Mouse (Mus musculus): ENCODE data around the gene Trpv2. TPM values are rescaled to one million over a fixed set of nuclear protein-coding genes. Genes with fewer than 3 reads are reported as not detected.
"Not testable (repeated sequence)": the region's sequence is repeated elsewhere in the genome, so short reads cannot be mapped to it uniquely, and the experiment has no call there.

Trpv2 gene
- polyA plus RNA-seq, 1 experiment from 2014 or later: 5.5 TPM

DNA sequence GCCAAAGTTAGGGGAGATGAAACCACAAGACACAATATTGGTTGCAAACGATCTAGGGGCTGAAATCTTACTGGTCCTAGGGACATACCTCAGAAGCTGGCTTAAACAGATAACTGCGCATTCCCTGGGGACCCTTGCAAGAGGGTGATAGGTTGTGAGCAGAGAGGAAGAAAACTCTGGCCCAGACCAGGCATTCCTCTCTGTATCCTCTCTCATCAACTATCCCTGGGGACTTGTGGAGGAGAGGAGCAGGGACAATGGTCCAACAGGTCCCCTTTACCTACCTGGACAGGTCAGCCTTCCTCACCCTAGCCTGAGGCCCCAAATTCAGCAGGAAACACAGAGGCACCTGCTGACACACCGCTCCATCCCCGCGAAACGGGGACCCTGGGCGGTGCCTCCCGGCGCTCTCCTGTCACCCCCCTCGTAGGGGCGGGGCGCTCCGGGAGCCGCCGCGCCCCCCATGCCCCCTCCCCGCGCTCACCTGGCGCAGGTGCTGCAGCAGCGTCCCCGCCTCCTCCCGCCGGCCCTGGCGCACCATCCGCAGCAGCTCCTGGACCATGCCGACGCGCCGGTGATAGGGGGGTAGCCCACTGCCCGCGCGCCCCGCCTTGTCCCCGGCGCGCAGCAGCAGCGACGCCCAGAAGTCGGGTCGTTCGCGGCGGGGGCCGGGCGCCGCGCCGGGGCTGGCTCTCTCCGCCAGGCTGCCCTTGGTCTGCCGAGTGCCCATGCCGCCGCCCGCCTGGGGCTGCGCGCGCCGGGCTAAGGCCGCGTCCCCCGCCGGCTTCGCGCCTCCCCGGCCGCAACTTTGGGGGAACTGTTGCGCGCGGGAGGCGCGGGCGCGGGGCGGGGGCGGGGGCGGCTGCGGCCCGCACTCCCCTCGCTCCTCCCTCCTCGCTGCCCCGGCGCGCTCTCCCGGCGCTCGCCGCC is 73.6 kb downstream of the Trpv2 start, which contains the start of gene Lrrc75a:
TSS of gene Lrrc75a (minus strand) at position 863 of the 930 bp plus-strand sequence.
- ATAC-seq (ENCODE audit: borderline replicate concordance, extremely low read depth, low FRiP score, low TSS enrichment): peak; percentile 51
- Histone ChIP-seq H3K27me3 (no peaks in the 10 kb centered on the region), H3K4me2 (peak within 1 kb of the TSS; percentile 89), H3K4me1 (peaks cover 63% of the 10 kb centered on the region), H3K27ac (peak within 1 kb of the TSS; percentile 91), H3K9me3 (no peaks in the 10 kb centered on the region), H3K9ac (peak within 1 kb of the TSS; percentile 74), H3K36me3 (no peaks in the 10 kb centered on the region), H3K4me3 (peak within 1 kb of the TSS; percentile 74)
- WGBS: 2% methylated on average over 39 of the region's 86 CpGs

GRCm38 (mm10) chr11:62648591-62649391 is 74.5 kb downstream of the Trpv2 start, which contains the start of gene Mmgt2:
Gene Mmgt2 (plus strand): TSS chr11:62648664.
- Histone ChIP-seq H3K9ac (peak within 1 kb of the TSS; percentile 74), H3K4me3 (peak within 1 kb of the TSS; percentile 74), H3K9me3 (no peaks in the 10 kb centered on the region), H3K27ac (peak within 1 kb of the TSS; percentile 91), H3K36me3 (no peaks in the 10 kb centered on the region), H3K27me3 (no peaks in the 10 kb centered on the region), H3K4me2 (peak within 1 kb of the TSS; percentile 89), H3K4me1 (peaks cover 55% of the 10 kb centered on the region)
- ATAC-seq (ENCODE audit: borderline replicate concordance, extremely low read depth, low FRiP score, low TSS enrichment): peak; percentile 91
- under 1% methylated on average over 26 of the region's 53 CpGs for WGBS

DNA sequence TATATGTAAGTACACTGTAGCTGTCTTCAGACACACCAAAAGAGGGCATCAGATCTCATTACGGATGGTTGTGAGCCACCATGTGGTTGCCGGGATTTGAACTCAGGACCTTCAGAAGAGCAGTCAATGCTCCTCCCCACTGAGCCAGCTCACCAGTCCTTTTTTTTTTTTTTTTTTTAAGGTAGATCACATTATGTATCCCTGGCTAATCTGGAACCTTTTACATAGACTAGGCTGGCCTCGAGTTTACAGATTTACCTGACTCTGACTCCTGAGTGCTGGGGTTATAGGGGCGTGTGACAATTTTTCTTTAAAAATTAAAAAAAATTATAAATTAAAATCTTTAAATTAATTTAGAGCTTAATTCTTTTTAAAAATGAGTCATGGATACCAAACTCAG is 75.5 kb downstream of the Trpv2 start:
- not testable (repeated sequence) for H3K27ac ChIP-seq; H3K9me3 ChIP-seq; H3K27me3 ChIP-seq; H3K36me3 ChIP-seq; H3K4me3 ChIP-seq; ATAC-seq (ENCODE audit: borderline replicate concordance, extremely low read depth, low FRiP score, low TSS enrichment)
- Histone ChIP-seq H3K4me2 (peak overlapping the region; percentile 89), H3K9ac (peak overlapping the region; percentile 66; the same call in 1 of the 2 replicates), H3K4me1 (peaks cover 45% of the 10 kb centered on the region)
- 71% methylated on average over 4 of the region's 4 CpGs for WGBS

Other genes starting within 250 kb of the Trpv2 start
- 7.7 and 9.0 TPM in 2 replicates for gene Pigl, start 116.0 kb upstream of the Trpv2 start, polyA plus RNA-seq (2015; fragmentation: Nextera tagmentation; extraction: Ambion mirVana)
- gene Ncor1, start 115.9 kb upstream of the Trpv2 start, polyA plus RNA-seq (2015; fragmentation: Nextera tagmentation; extraction: Ambion mirVana): 145 and 156 TPM in 2 replicates
- gene Cenpv, start 35.2 kb upstream of the Trpv2 start, polyA plus RNA-seq (2015; fragmentation: Nextera tagmentation; extraction: Ambion mirVana): 13.7 and 14.1 TPM in 2 replicates
- 3,157 and 3,186 TPM in 2 replicates for gene Ubb, start 23.3 kb upstream of the Trpv2 start, polyA plus RNA-seq (2015; fragmentation: Nextera tagmentation; extraction: Ambion mirVana)
- 12.6 and 13.0 TPM in 2 replicates for gene Lrrc75a, start 74.0 kb downstream of the Trpv2 start, polyA plus RNA-seq (2015; fragmentation: Nextera tagmentation; extraction: Ambion mirVana)
- gene Mmgt2, start 74.2 kb downstream of the Trpv2 start, polyA plus RNA-seq (2015; fragmentation: Nextera tagmentation; extraction: Ambion mirVana): 40.9 and 42.1 TPM in 2 replicates
- gene Zfp287, start 157.4 kb downstream of the Trpv2 start, polyA plus RNA-seq (2015; fragmentation: Nextera tagmentation; extraction: Ambion mirVana): 5.8 and 6.6 TPM in 2 replicates
- not detected in 2 replicates for gene Gm10428, start 178.6 kb downstream of the Trpv2 start, polyA plus RNA-seq (2015; fragmentation: Nextera tagmentation; extraction: Ambion mirVana)
- gene Zfp286, start 215.0 kb downstream of the Trpv2 start, polyA plus RNA-seq (2015; fragmentation: Nextera tagmentation; extraction: Ambion mirVana): 16.6 and 16.7 TPM in 2 replicates
- gene Trim16, start 245.7 kb downstream of the Trpv2 start, polyA plus RNA-seq (2015; fragmentation: Nextera tagmentation; extraction: Ambion mirVana): 20.2 and 23.6 TPM in 2 replicates

All from lung, embryonic 15.5 days (tissue).